Mouse (Mus musculus) leukemia stem cell, adult 10-12 weeks (primary cell): ENCODE measurements around the gene Srcin1. TPM values are rescaled to one million over a fixed set of nuclear protein-coding genes. Genes with fewer than 3 reads are reported as not detected.

Experiments used
- polyA plus RNA-seq: library from polyadenylated mRNA; stranded (reverse); fragments of >175 nt; gene quantifications from 2 replicates; pipeline ENCODE4 v1.2.3, GENCODE M21; 2012; ENCODE audit warnings: low replicate concordance

Gene Srcin1
- polyA plus RNA-seq, result 0.05 and 0.17 TPM in 2 replicates

GRCm38 (mm10) chr11:97576136-97576906 is at the start of gene Srcin1:
Gene Srcin1 (minus strand): TSS chr11:97576186.

GRCm38 (mm10) chr11:97499865-97500719 is 75.9 kb downstream of the Srcin1 start, which contains the start of gene 4933428G20Rik:
Gene 4933428G20Rik (minus strand): TSS chr11:97500340.

Other genes starting within 250 kb of the Srcin1 start
- gene Gpr179, start 224.1 kb downstream of the Srcin1 start, polyA plus RNA-seq, result 0.06 and 0.09 TPM in 2 replicates
- gene Socs7, start 213.6 kb downstream of the Srcin1 start, polyA plus RNA-seq, result 12.1 and 14.7 TPM in 2 replicates
- gene Arhgap23, start 160.7 kb downstream of the Srcin1 start, polyA plus RNA-seq, result 169 and 225 TPM in 2 replicates
- not detected in 2 replicates for gene 4933428G20Rik, start 75.8 kb downstream of the Srcin1 start, polyA plus RNA-seq
- 14.7 and 27.2 TPM in 2 replicates for gene Epop, start 53.5 kb upstream of the Srcin1 start, polyA plus RNA-seq
- gene Mllt6, start 87.2 kb upstream of the Srcin1 start, polyA plus RNA-seq, result 51.6 and 57.1 TPM in 2 replicates
- 1.3 TPM in 1 of 2 replicates, not detected in the other for gene Cisd3, start 109.6 kb upstream of the Srcin1 start, polyA plus RNA-seq
- 11.3 and 21.5 TPM in 2 replicates for gene Pcgf2, start 124.3 kb upstream of the Srcin1 start, polyA plus RNA-seq
- gene Psmb3, start 127.2 kb upstream of the Srcin1 start, polyA plus RNA-seq, result 19.4 and 136 TPM in 2 replicates
- gene Pip4k2b, start 168.5 kb upstream of the Srcin1 start, polyA plus RNA-seq, result 22.9 and 26.5 TPM in 2 replicates
- 9.5 and 15.2 TPM in 2 replicates for gene Cwc25, start 190.4 kb upstream of the Srcin1 start, polyA plus RNA-seq
- gene 1700001P01Rik, start 199.7 kb upstream of the Srcin1 start, polyA plus RNA-seq, result 1.4 TPM in 1 of 2 replicates, not detected in the other
- gene Rpl23, start 206.3 kb upstream of the Srcin1 start, polyA plus RNA-seq, result 28.5 and 58.3 TPM in 2 replicates
- 26.1 and 92.3 TPM in 2 replicates for gene Lasp1, start 222.8 kb upstream of the Srcin1 start, polyA plus RNA-seq